Mouse (Mus musculus) heart, postnatal 0 days (tissue): ENCODE data around the gene Il6st. TPM values are rescaled to one million over a fixed set of nuclear protein-coding genes. Genes with fewer than 3 reads are reported as not detected.
A peak's percentile ranks its signal among the peaks of the same experiment; 100 is the strongest.

Experiments
- ATAC-seq: fragments of 200-750 bp; cut with Nextera tagmentation; 2 replicates; pipeline ENCODE4 v1.8.0; 2017; ENCODE audit warnings: low read depth, moderate number of reproducible peaks, moderate library complexity; ENCODE audit not compliant: insufficient read depth
- DNase-seq: peaks from one replicate; pipeline ENCODE4 v3.0.0-alpha.2; 2016; ENCODE audit warnings: low spot score
- H3K27ac ChIP-seq: fragments of 300-500 bp; sonication (generic); 2 replicates; pipeline ENCODE4 v1.5.1; 2014; ENCODE audit warnings: low read depth, mild to moderate bottlenecking
- H3K27me3 ChIP-seq: fragments of 300-500 bp; sonication (generic); 2 replicates; pipeline ENCODE4 v1.6.1; 2014; ENCODE audit warnings: low read length, mixed read lengths; ENCODE audit not compliant: control insufficient read depth, insufficient read depth
- H3K36me3 ChIP-seq: fragments of 300-500 bp; sonication (generic); replicated peaks from 2 replicates; pipeline ENCODE4 v1.6.1; 2014; ENCODE audit warnings: low read length, mixed read lengths; ENCODE audit not compliant: control insufficient read depth, insufficient read depth
- H3K4me1 ChIP-seq: fragments of 300-500 bp; sonication (generic); 2 replicates; pipeline ENCODE4 v1.6.1; 2014; ENCODE audit warnings: antibody characterized with exemption; ENCODE audit not compliant: control insufficient read depth, insufficient read depth
- H3K4me2 ChIP-seq: fragments of 300-500 bp; sonication (generic); 2 replicates; pipeline ENCODE4 v1.6.1; 2014; ENCODE audit warnings: low read depth, mild to moderate bottlenecking, low read length, moderate library complexity
- H3K4me3 ChIP-seq: fragments of 300-500 bp; sonication (generic); 2 replicates; pipeline ENCODE4 v1.5.1; 2014; ENCODE audit warnings: low read depth, low read length
- H3K9ac ChIP-seq: fragments of 300-500 bp; sonication (generic); replicated peaks from 2 replicates; pipeline ENCODE4 v1.6.1; 2014; ENCODE audit warnings: low read depth, low read length, mixed read lengths
- H3K9me3 ChIP-seq: fragments of 300-500 bp; sonication (generic); replicated peaks from 2 replicates; pipeline ENCODE4 v1.6.1; 2016; ENCODE audit warnings: low read length; ENCODE audit not compliant: control insufficient read depth
- CTCF ChIP-seq: IDR thresholded peaks from 2 replicates; pipeline ENCODE4 v1.5.1; 2016; ENCODE audit warnings: antibody characterized with exemption, control low read depth, low read depth
- EP300 ChIP-seq: IDR thresholded peaks from 2 replicates; pipeline ENCODE4 v1.6.1; 2016; ENCODE audit warnings: antibody characterized with exemption, low read depth
- WGBS: fragments of 180-500 bp; shearing (Covaris S2); extraction: QIAGEN DNeasy Blood & Tissue Kit; methylation state at CpG from one replicate; pipeline ENCODE4 v1.1.7; 2014; 5-methylcytosine and 5-hydroxymethylcytosine counted together
- polyA plus RNA-seq: library from polyadenylated mRNA; unstranded; fragments of >200 nt; fragmentation: Nextera tagmentation; extraction: Ambion mirVana; gene quantifications from 2 replicates; pipeline ENCODE4 v1.2.1, GENCODE M21; 2015
- total RNA-seq: library from RNA; depleted of rRNA; stranded (reverse); fragments of >200 nt; gene quantifications from 2 replicates; pipeline ENCODE4 v1.2.3, GENCODE M21; 2014; ENCODE audit warnings: low replicate concordance

The Il6st gene
- total and polyA plus RNA-seq, 2 experiments from 2014 or later = 29.9 to 98.0 TPM

- DNase-seq (peak; percentile 18), ATAC-seq (no peak)
- no peaks in the 10 kb centered on the region for H3K27me3 ChIP-seq
- no peak for TF ChIP-seq EP300
- 78% methylated on average over 15 of the region's 15 CpGs for WGBS
- H3K4me3 ChIP-seq = no peak overlapping the region
- peak overlapping the region; percentile 34; the same call in 1 of the 2 replicates for H3K27ac ChIP-seq
- no peaks in the 10 kb centered on the region for H3K36me3 ChIP-seq
- peaks cover 18% of the 10 kb centered on the region; the same call in 1 of the 2 replicates for H3K4me1 ChIP-seq
- no peak overlapping the region for H3K4me2 ChIP-seq
- H3K9me3 ChIP-seq = no peaks in the 10 kb centered on the region
- no peak overlapping the region for H3K9ac ChIP-seq
Measured at GRCm38 (mm10) chr13:112427521-112427920, 36.3 kb upstream of the Il6st start.

DNA sequence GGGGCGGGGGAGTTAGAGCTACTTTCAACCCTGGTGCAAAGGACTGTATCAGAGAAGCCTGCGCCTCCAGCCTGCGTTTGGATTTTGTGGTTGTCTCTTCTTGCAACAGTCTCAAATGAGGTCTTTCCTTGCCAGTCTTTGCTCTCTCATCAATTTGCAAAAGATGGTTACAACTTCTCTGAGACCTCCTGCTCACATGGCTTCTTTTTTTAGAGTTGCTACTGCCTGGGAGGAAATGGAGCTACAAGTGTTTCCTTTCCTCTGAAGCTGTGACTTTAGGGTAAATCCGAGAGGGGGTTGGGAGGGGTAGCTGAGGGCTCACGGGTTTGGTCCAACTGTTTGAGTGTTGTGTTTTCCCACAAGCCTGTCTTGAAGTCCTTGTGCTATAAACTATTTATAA is 30.6 kb upstream of the Il6st start:
- no peak for DNase-seq
- Histone ChIP-seq H3K4me2 (no peak overlapping the region), H3K9ac (no peak overlapping the region), H3K9me3 (no peaks in the 10 kb centered on the region), H3K4me3 (no peak overlapping the region), H3K27me3 (no peaks in the 10 kb centered on the region), H3K36me3 (no peaks in the 10 kb centered on the region), H3K4me1 (peaks cover 11% of the 10 kb centered on the region; the same call in 1 of the 2 replicates), H3K27ac (no peak overlapping the region; the same call in 1 of the 2 replicates)
- ATAC-seq = no peak
- WGBS = 43% methylated on average over 5 of the region's 5 CpGs
- TF ChIP-seq EP300 (no peak), CTCF (no peak)

- no peak overlapping the region for H3K4me3 ChIP-seq
- no peaks in the 10 kb centered on the region for H3K9me3 ChIP-seq
- no peaks in the 10 kb centered on the region for H3K27me3 ChIP-seq
- WGBS = 30% methylated on average over 8 of the region's 8 CpGs
- no peaks in the 10 kb centered on the region for H3K36me3 ChIP-seq
- H3K4me1 ChIP-seq = peaks cover 28% of the 10 kb centered on the region
- no peak overlapping the region for H3K4me2 ChIP-seq
- H3K27ac ChIP-seq = no peak overlapping the region
- TF ChIP-seq CTCF (no peak), EP300 (no peak)
- no peak for DNase-seq
- no peak overlapping the region for H3K9ac ChIP-seq
- no peak for ATAC-seq
Measured at GRCm38 (mm10) chr13:112435241-112436075, 28.4 kb upstream of the Il6st start.

DNA sequence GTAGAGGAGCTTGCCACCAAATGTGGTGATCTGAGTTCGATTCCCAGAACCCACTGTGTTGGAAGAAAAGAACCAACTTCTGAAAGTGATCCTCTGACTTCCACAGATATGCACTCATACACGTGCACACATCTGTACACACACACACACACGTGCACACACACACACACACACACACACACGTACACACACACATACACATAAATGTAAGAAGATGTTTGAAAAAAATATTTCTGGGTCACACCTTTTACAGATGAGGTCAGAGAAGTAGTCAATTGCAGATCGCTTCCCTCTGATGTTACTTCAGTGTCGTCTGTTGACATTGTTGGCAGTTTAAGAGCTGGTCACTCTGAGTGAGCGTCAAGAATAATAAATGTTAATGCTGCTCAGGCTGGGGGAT is 27.6 kb upstream of the Il6st start:
- ATAC-seq = no peak

DNA sequence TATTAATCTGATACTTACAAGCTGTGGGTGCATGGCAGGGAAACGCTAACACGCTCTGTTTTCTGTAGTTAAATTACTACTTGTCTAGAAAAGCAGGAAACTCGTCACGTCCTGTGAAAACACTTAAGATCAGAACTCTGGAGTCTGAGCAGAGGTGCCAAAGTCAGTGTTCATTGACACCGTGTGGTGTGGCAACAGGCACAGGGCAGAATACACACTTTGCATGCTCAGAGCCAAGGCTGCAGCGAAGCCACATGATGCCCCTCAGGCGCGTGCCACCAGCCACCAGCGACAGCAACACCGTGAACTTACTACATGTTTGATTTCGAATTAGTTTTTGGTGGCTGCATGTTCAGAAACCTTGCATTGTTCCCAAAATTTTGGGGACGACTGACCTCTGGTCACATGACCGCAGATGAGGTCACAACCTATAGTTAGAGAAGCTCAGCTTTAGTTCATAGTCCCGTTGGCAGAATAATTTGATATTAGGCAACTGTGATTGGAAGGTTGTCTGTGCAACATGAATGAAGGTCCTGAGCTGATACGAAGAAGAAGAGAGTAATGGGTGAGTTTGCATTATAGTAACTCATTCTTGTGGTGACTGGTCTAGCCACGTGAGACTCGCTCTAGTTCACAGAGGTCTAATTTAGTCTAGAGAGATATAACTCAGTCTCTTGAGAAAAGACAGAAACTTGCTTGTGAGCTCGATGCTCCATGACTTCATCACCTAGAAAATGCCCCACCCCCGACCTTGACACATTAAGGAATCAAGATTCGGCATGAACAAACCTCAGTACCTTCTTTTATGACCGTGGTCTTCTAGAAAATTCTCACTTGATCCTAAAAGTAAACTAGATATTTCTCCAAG is 25.6 kb upstream of the Il6st start:
- no peak overlapping the region for H3K27ac ChIP-seq
- H3K4me2 ChIP-seq = no peak overlapping the region
- no peaks in the 10 kb centered on the region for H3K27me3 ChIP-seq
- no peak overlapping the region for H3K9ac ChIP-seq
- ATAC-seq (no peak), DNase-seq (no peak)
- WGBS = 82% methylated on average over 21 of the region's 21 CpGs
- no peaks in the 10 kb centered on the region for H3K36me3 ChIP-seq
- no peak overlapping the region for H3K4me3 ChIP-seq
- peaks cover 28% of the 10 kb centered on the region for H3K4me1 ChIP-seq
- no peaks in the 10 kb centered on the region for H3K9me3 ChIP-seq
- no peak for TF ChIP-seq EP300
- TF ChIP-seq CTCF = no peak

More for the DNA sequence above, 27.6 kb upstream of the Il6st start:
- no peak overlapping the region for H3K27ac ChIP-seq
- H3K27me3 ChIP-seq = no peaks in the 10 kb centered on the region
- H3K9me3 ChIP-seq = no peaks in the 10 kb centered on the region
- H3K4me2 ChIP-seq = no peak overlapping the region
- H3K36me3 ChIP-seq = no peaks in the 10 kb centered on the region
- WGBS = 91% methylated on average over 7 of the region's 7 CpGs
- no peak overlapping the region for H3K9ac ChIP-seq
- TF ChIP-seq CTCF (no peak), EP300 (no peak)
- peaks cover 28% of the 10 kb centered on the region for H3K4me1 ChIP-seq
- no peak for DNase-seq
- no peak overlapping the region for H3K4me3 ChIP-seq
